Mouse (Mus musculus): ENCODE data around the gene Spata17. TPM values are rescaled to one million over a fixed set of nuclear protein-coding genes. Genes with fewer than 3 reads are reported as not detected.

The Spata17 gene
- total and polyA plus RNA-seq, 3 experiments: 0.24 TPM; not detected in 2

- dilution Hi-C loops (cut with MboI; ENCODE audit: extremely low pct_ligation_motif_present, extremely low pct_unique_long_range_greater_than_20kb, low sequenced_read_pairs) (no loop called here), in situ Hi-C loops (cut with MboI; ENCODE audit: low pct_ligation_motif_present, low pct_unique_long_range_greater_than_20kb, low sequenced_read_pairs) (no loop called here)
- no peak for DNase-seq (ENCODE audit: extremely low read depth)
- no peak for TF ChIP-seq MAZ (IDR thresholded peaks at IDR 0.05; ENCODE audit: low read depth, low read length)
- TF ChIP-seq TCF12 (IDR thresholded peaks at IDR 0.05; ENCODE audit: low read depth, low read length): no peak
- TF ChIP-seq MAX (IDR thresholded peaks at IDR 0.05; ENCODE audit: low read length): no peak
- no peak for TF ChIP-seq MXI1 (IDR thresholded peaks at IDR 0.05; ENCODE audit: low read depth, low read length)
- TF ChIP-seq CTCF (conservative IDR thresholded peaks at IDR 0.05 in 1 of 2, IDR thresholded peaks at IDR 0.05 in 1 of 2; ENCODE audit: low read depth in 2 of 2, low read length in 2 of 2): no peak
- TF ChIP-seq SIN3A (IDR thresholded peaks at IDR 0.05; ENCODE audit: low read length): no peak
- no peak for TF ChIP-seq IRF4 (IDR thresholded peaks at IDR 0.05; ENCODE audit: low read depth, low read length)
- no peak overlapping the region for H3K4me2 ChIP-seq (ENCODE audit: insufficient read depth, low read depth, poor library complexity, severe bottlenecking)
- H3K27me3 ChIP-seq (replicated peaks): no peaks in the 10 kb centered on the region
- H3K79me2 ChIP-seq (replicated peaks; ENCODE audit: control insufficient read depth, extremely low read depth, insufficient read depth, poor library complexity, severe bottlenecking): peaks cover 12% of the 10 kb centered on the region
- no peak overlapping the region for H3K9ac ChIP-seq (ENCODE audit: insufficient read depth, low read depth)
- H3K4me1 ChIP-seq (ENCODE audit: control insufficient read depth in 1 of 2, insufficient read depth in 2 of 2): peaks cover 8 to 28% of the 10 kb centered on the region in 2 experiments
- no peak overlapping the region for H3K4me3 ChIP-seq (replicated peaks in 1 of 3; ENCODE audit: low read depth in 2 of 3, low read length in 2 of 3, poor library complexity in 1 of 3)
- no peak overlapping the region for H3K27ac ChIP-seq (ENCODE audit: insufficient read depth, low read depth)
- H3K9me3 ChIP-seq (replicated peaks; ENCODE audit: low read length): no peaks in the 10 kb centered on the region
- peaks cover 28 to 67% of the 10 kb centered on the region in 2 experiments for H3K36me3 ChIP-seq (replicated peaks in 1 of 2; ENCODE audit: control insufficient read depth in 1 of 2, insufficient read depth in 1 of 2, low read length in 1 of 2)
Observed at GRCm38 (mm10) chr1:187230255-187230654, 15.0 kb upstream of the Spata17 start.

GRCm38 (mm10) chr1:187228414-187229146, 13.3 kb upstream of the Spata17 start:
- peaks cover 27 to 67% of the 10 kb centered on the region in 2 experiments for H3K36me3 ChIP-seq (replicated peaks in 1 of 2; ENCODE audit: control insufficient read depth in 1 of 2, insufficient read depth in 1 of 2, low read length in 1 of 2)
- dilution Hi-C loops (cut with MboI; ENCODE audit: extremely low pct_ligation_motif_present, extremely low pct_unique_long_range_greater_than_20kb, low sequenced_read_pairs) (no loop called here), in situ Hi-C loops (cut with MboI; ENCODE audit: low pct_ligation_motif_present, low pct_unique_long_range_greater_than_20kb, low sequenced_read_pairs) (no loop called here)
- H3K4me2 ChIP-seq (ENCODE audit: insufficient read depth, low read depth, poor library complexity, severe bottlenecking): peak overlapping the region; percentile 39
- H3K79me2 ChIP-seq (replicated peaks; ENCODE audit: control insufficient read depth, extremely low read depth, insufficient read depth, poor library complexity, severe bottlenecking): peaks cover 12% of the 10 kb centered on the region
- H3K27ac ChIP-seq (ENCODE audit: insufficient read depth, low read depth): no peak overlapping the region
- H3K27me3 ChIP-seq (replicated peaks): no peaks in the 10 kb centered on the region
- no peak overlapping the region for H3K4me3 ChIP-seq (replicated peaks in 1 of 3; ENCODE audit: low read depth in 2 of 3, low read length in 2 of 3, poor library complexity in 1 of 3)
- H3K9ac ChIP-seq (ENCODE audit: insufficient read depth, low read depth): no peak overlapping the region
- peaks cover 8 to 28% of the 10 kb centered on the region in 2 experiments for H3K4me1 ChIP-seq (ENCODE audit: control insufficient read depth in 1 of 2, insufficient read depth in 2 of 2)
- no peaks in the 10 kb centered on the region for H3K9me3 ChIP-seq (replicated peaks; ENCODE audit: low read length)
- peak; percentile 84 for DNase-seq (ENCODE audit: extremely low read depth)
- no peak for TF ChIP-seq KAT2A (IDR thresholded peaks at IDR 0.05; ENCODE audit: insufficient replicate concordance, low read length)
- no peak for TF ChIP-seq HCFC1 (IDR thresholded peaks at IDR 0.05; ENCODE audit: low read depth, low read length)
- TF ChIP-seq MAX (IDR thresholded peaks at IDR 0.05; ENCODE audit: low read length): no peak
- TF ChIP-seq POLR2AphosphoS2 (IDR thresholded peaks at IDR 0.05; ENCODE audit: low read depth, low read length): no peak
- peak; percentile 70 for TF ChIP-seq BHLHE40 (IDR thresholded peaks at IDR 0.05; ENCODE audit: low read depth, low read length)
- TF ChIP-seq ZC3H11A (IDR thresholded peaks at IDR 0.05; ENCODE audit: low read depth, low read length): no peak
- no peak for TF ChIP-seq ZNF384 (IDR thresholded peaks at IDR 0.05; ENCODE audit: low read depth, low read length)
- peak; percentile 60; the same call in 1 of the 2 replicates for TF ChIP-seq RCOR1 (conservative IDR thresholded peaks at IDR 0.05; ENCODE audit: low read depth, low read length)
- no peak for TF ChIP-seq ZMIZ1 (IDR thresholded peaks at IDR 0.05; ENCODE audit: low read depth, low read length)
- no peak for TF ChIP-seq USF2 (conservative IDR thresholded peaks at IDR 0.05; ENCODE audit: low read depth, low read length)
- peak; percentile 89 for TF ChIP-seq MAFK (IDR thresholded peaks at IDR 0.05; ENCODE audit: insufficient replicate concordance, low read length)
- no peak for TF ChIP-seq PAX5 (IDR thresholded peaks at IDR 0.05; ENCODE audit: low read length)
- peak; percentile 75 for TF ChIP-seq MEF2A (IDR thresholded peaks at IDR 0.05; ENCODE audit: borderline replicate concordance, low read depth, low read length)
- TF ChIP-seq CHD2 (IDR thresholded peaks at IDR 0.05; ENCODE audit: low read length): no peak
- no peak for TF ChIP-seq MAZ (IDR thresholded peaks at IDR 0.05; ENCODE audit: low read depth, low read length)
- peak; percentile 12; the same call in 1 of the 2 replicates for TF ChIP-seq ELF1 (IDR thresholded peaks at IDR 0.05; ENCODE audit: low read depth, low read length)
- peak; percentile 62 for TF ChIP-seq ETS1 (conservative IDR thresholded peaks at IDR 0.05; ENCODE audit: low read depth, low read length)
- TF ChIP-seq GABPA (IDR thresholded peaks at IDR 0.05; ENCODE audit: insufficient replicate concordance, low read depth, low read length): no peak
- no peak for TF ChIP-seq NELFE (IDR thresholded peaks at IDR 0.05; ENCODE audit: low read depth, low read length)
- no peak for TF ChIP-seq ZKSCAN1 (IDR thresholded peaks at IDR 0.05; ENCODE audit: borderline replicate concordance, low read depth, low read length)
- TF ChIP-seq USF1 (IDR thresholded peaks at IDR 0.05; ENCODE audit: low read depth, low read length): no peak
- TF ChIP-seq NRF1 (IDR thresholded peaks at IDR 0.05; ENCODE audit: low read depth, low read length): no peak
- TF ChIP-seq SMC3 (IDR thresholded peaks at IDR 0.05; ENCODE audit: low read depth, low read length): no peak
- no peak for TF ChIP-seq TBP (conservative IDR thresholded peaks at IDR 0.05; ENCODE audit: low read depth, low read length)
- no peak for TF ChIP-seq CTCF (conservative IDR thresholded peaks at IDR 0.05 in 1 of 2, IDR thresholded peaks at IDR 0.05 in 1 of 2; ENCODE audit: low read depth in 2 of 2, low read length in 2 of 2)
- TF ChIP-seq POLR2A (IDR thresholded peaks at IDR 0.05; ENCODE audit: low read depth, low read length): no peak
- no peak for TF ChIP-seq E2F4 (IDR thresholded peaks at IDR 0.05; ENCODE audit: insufficient replicate concordance, low read depth, low read length)
- TF ChIP-seq TCF12 (IDR thresholded peaks at IDR 0.05; ENCODE audit: low read depth, low read length): no peak

Data from CH12.LX (cell line).